Mouse (Mus musculus): ENCODE data around the gene 2410131K14Rik. TPM values are rescaled to one million over a fixed set of nuclear protein-coding genes. Genes with fewer than 3 reads are reported as not detected.

The 2410131K14Rik gene
- polyA plus RNA-seq, 1 experiment from 2014 or later: 7.2 TPM

DNA sequence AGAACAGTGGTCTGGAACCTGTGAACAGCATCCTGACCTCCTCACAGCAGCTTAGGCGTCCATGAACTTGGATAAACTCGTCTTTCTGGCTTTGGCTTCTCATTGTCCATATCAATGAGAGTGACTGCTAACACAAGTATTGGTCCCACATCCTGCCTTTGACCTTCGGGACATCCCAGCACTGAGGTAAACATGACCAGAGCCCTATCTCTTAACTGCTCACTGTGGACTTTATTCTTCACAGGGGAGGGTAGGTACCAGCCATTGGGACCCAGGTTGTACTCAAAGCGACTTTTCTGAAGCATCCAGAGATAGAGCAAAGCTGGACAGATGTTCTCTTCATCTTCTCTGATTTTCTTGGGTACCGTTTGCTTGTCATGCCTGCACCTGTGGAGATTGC, 20.3 kb downstream of the 2410131K14Rik start:
- Histone ChIP-seq H3K27ac (no peak overlapping the region), H3K9ac (no peak overlapping the region), H3K9me3 (no peaks in the 10 kb centered on the region), H3K27me3 (replicated peaks) (no peaks in the 10 kb centered on the region), H3K36me3 (peaks cover 12% of the 10 kb centered on the region), H3K4me2 (replicated peaks) (no peak overlapping the region), H3K4me1 (replicated peaks) (peaks cover 4% of the 10 kb centered on the region; the same call in 1 of the 2 replicates), H3K4me3 (replicated peaks) (no peak overlapping the region)
- no peak for ATAC-seq
- WGBS: 79% methylated on average over 5 of the region's 5 CpGs

DNA sequence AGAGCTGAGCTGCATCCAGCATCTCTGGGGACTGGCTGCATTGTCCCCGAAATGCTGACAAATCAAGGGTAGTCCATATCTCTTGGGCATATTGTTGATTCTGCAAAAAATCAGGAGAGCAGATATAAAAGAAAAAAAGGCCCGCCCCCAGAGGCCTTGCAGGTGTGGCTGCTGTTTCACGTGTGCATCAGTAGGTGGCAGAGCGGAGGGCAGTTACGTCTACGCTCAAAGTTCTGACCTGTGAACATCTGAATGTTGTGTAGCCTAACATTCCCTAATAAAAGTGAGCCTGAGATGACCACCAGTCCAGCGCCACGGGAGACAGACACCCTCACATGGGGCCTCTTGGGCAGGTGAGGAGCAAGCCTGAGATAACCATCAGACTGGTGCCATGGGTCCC, 21.3 kb downstream of the 2410131K14Rik start:
- ATAC-seq: no peak
- Histone ChIP-seq H3K9ac (no peak overlapping the region), H3K9me3 (no peaks in the 10 kb centered on the region), H3K4me3 (replicated peaks) (no peak overlapping the region), H3K4me1 (replicated peaks) (peaks cover 4% of the 10 kb centered on the region; the same call in 1 of the 2 replicates), H3K27ac (no peak overlapping the region), H3K36me3 (peaks cover 5% of the 10 kb centered on the region), H3K27me3 (replicated peaks) (no peaks in the 10 kb centered on the region), H3K4me2 (replicated peaks) (no peak overlapping the region)
- WGBS: 39% methylated on average over 8 of the region's 8 CpGs

DNA sequence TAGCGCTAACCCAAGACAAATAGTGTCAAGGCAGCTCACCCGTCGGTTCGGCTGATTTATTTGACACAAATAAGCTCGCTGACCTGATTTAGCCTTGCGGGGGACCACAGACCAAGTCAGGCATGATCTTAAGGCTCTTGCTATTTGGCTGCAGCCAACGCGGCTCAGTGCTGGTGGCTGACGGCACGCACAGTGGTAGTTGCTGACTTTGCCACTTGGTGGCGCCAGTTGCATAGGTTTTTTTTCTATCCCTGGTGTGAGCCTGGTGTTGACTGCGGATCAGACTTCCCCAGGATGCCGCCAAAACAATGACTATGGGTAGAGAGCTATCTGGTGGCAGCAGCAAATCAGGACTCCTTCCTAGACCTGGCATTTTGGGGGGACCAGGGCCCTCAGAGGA, 24.0 kb downstream of the 2410131K14Rik start:
- H3K36me3 ChIP-seq: no peaks in the 10 kb centered on the region
- peak; percentile 84 for ATAC-seq
- H3K4me2 ChIP-seq (replicated peaks): peak overlapping the region; percentile 47
- H3K4me3 ChIP-seq (replicated peaks): no peak overlapping the region
- no peak overlapping the region for H3K27ac ChIP-seq
- under 1% methylated on average over 13 of the region's 13 CpGs for WGBS
- H3K9ac ChIP-seq: no peak overlapping the region; the same call in 1 of the 2 replicates
- H3K27me3 ChIP-seq (replicated peaks): no peaks in the 10 kb centered on the region
- H3K9me3 ChIP-seq: no peaks in the 10 kb centered on the region
- H3K4me1 ChIP-seq (replicated peaks): peaks cover 6% of the 10 kb centered on the region; the same call in 1 of the 2 replicates

DNA sequence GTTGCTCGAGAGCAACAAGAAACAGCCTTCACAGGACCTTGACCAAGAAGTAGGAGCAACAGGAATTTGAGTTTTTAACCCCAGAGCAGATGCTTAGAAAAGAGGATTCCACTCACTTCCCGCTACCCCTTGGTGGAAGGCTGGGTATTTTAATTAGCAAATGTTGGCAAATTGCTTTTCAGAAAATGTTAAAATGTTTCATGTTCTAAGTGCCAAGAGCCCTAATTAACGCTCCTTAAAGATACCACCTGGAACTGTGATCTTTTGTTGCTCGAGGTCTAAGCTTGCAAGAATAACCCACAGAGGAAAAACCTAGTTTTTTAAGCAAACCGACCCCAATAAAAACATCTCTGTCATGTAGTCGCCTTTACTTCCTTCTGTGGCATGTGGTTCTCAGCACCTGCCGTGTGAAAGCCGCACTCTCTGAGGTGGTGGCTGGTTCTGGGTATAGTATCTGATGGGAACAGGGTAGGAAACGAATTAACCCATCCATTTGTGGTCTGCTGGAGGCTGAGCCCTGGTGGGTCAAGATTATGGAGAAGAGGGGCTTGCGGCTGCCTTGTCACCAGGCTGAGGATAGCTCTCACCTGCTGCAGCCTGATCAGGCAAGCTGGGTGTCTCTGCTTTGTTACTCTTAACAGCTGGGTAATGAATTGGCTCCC, 26.6 kb downstream of the 2410131K14Rik start:
- Histone ChIP-seq H3K27ac (no peak overlapping the region), H3K9me3 (no peaks in the 10 kb centered on the region), H3K9ac (no peak overlapping the region), H3K27me3 (replicated peaks) (no peaks in the 10 kb centered on the region), H3K36me3 (no peaks in the 10 kb centered on the region), H3K4me2 (replicated peaks) (no peak overlapping the region), H3K4me3 (replicated peaks) (no peak overlapping the region), H3K4me1 (replicated peaks) (peaks cover 6% of the 10 kb centered on the region; the same call in 1 of the 2 replicates)
- WGBS: 64% methylated on average over 10 of the region's 10 CpGs
- no peak for ATAC-seq

DNA sequence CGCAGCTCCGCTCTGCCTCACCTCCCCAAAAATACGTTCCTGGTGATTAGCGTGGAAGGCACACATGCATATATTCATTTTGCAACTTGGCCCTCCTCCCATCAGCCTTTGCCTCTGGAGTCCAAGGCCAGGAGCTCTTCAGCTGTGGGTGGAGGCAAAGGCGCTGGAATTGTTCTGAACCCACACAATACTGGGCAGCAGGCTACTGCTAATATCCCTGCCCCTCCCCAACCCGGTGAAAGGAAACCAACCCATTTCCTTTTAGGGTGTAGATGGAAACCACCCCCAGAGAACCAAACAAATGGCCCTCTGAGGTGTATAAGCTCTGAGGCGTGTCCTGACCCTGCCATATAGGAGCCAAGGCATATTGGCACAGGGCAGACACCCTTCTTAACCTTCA, 28.4 kb downstream of the 2410131K14Rik start:
- Histone ChIP-seq H3K4me3 (replicated peaks) (no peak overlapping the region), H3K27ac (no peak overlapping the region), H3K36me3 (no peaks in the 10 kb centered on the region), H3K4me2 (replicated peaks) (no peak overlapping the region), H3K9me3 (no peaks in the 10 kb centered on the region), H3K9ac (no peak overlapping the region), H3K4me1 (replicated peaks) (peaks cover 6% of the 10 kb centered on the region; the same call in 1 of the 2 replicates), H3K27me3 (replicated peaks) (no peaks in the 10 kb centered on the region)
- no peak for ATAC-seq
- WGBS: 82% methylated on average over 7 of the region's 7 CpGs

DNA sequence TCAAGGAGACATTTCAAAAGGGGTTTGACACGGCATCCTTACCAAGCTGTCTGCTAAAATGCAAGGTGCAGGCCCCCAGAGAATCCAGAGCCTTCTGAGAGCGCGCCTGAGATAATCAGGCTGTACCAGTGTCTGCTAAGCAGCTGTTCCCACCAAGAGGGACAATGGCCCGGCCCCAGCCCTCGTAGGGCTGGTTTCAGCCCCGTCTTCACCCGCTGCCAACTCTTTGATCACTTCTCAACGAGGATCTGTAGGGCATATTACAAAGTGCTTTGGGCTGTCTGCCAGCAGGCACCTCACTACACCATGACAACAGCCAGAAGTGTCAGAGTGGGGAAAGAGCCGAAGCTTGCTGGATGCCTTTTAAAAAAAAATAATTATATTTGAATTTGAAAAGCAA, 29.5 kb downstream of the 2410131K14Rik start:
- Histone ChIP-seq H3K4me1 (replicated peaks) (peaks cover 2% of the 10 kb centered on the region; the same call in 1 of the 2 replicates), H3K4me2 (replicated peaks) (no peak overlapping the region), H3K4me3 (replicated peaks) (no peak overlapping the region), H3K27me3 (replicated peaks) (no peaks in the 10 kb centered on the region), H3K9ac (no peak overlapping the region), H3K36me3 (no peaks in the 10 kb centered on the region), H3K27ac (no peak overlapping the region), H3K9me3 (no peaks in the 10 kb centered on the region)
- WGBS: 34% methylated on average over 9 of the region's 9 CpGs
- no peak for ATAC-seq

DNA sequence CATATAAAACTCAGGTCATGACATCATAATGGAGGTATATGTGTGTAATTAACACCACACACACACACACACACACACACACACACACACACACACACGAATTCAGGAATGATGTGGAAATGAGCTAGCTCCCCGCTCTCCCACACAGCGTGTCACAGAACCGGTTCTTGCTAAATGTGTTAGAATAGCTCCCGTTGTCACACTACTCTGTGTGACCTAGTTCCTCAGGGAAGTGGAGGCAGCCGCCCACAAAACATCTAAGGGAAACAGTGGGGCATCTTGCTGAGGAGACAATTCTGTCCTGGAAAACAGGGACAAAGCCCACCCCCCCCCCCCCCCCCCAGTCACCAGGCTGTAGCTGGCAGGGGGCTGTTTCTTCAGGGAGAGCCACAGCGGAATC, 31.3 kb downstream of the 2410131K14Rik start:
- WGBS: 66% methylated on average over 7 of the region's 7 CpGs
- no peak overlapping the region for H3K4me2 ChIP-seq (replicated peaks)
- no peak overlapping the region for H3K4me3 ChIP-seq (replicated peaks)
- H3K27me3 ChIP-seq (replicated peaks): no peaks in the 10 kb centered on the region
- ATAC-seq: no peak
- H3K9me3 ChIP-seq: no peaks in the 10 kb centered on the region
- no peak overlapping the region for H3K27ac ChIP-seq
- H3K36me3 ChIP-seq: no peaks in the 10 kb centered on the region
- no peak overlapping the region for H3K9ac ChIP-seq
- 0 out of 2 replicates have a peak, but pooled peaks cover 2% of the 10 kb centered on the region for H3K4me1 ChIP-seq (replicated peaks)

DNA sequence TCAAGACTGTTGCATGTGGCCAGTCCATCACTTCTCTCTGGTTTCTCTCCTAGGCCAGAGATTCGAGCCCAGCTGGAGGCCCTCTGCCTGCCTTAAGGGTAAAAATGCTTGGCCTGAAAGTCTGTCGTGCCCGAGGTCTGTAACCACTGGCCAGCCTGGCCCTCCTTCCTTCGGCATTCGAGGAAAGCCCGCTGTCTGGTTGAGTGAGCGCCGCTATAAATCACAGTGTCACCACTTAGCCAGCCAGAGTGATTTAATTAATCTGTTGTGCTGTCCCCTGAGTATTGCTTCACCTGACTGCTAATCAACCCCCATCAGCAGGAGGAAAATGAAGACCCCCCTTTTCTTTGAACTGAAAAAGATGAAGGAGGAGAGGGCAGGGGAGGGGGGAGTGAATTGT, 31.7 kb downstream of the 2410131K14Rik start:
- ATAC-seq: no peak
- Histone ChIP-seq H3K9me3 (no peaks in the 10 kb centered on the region), H3K4me2 (replicated peaks) (no peak overlapping the region), H3K27ac (no peak overlapping the region), H3K9ac (no peak overlapping the region), H3K4me1 (replicated peaks) (0 out of 2 replicates have a peak, but pooled peaks cover 2% of the 10 kb centered on the region), H3K27me3 (replicated peaks) (no peaks in the 10 kb centered on the region), H3K4me3 (replicated peaks) (no peak overlapping the region), H3K36me3 (no peaks in the 10 kb centered on the region)
- WGBS: 37% methylated on average over 8 of the region's 8 CpGs

DNA sequence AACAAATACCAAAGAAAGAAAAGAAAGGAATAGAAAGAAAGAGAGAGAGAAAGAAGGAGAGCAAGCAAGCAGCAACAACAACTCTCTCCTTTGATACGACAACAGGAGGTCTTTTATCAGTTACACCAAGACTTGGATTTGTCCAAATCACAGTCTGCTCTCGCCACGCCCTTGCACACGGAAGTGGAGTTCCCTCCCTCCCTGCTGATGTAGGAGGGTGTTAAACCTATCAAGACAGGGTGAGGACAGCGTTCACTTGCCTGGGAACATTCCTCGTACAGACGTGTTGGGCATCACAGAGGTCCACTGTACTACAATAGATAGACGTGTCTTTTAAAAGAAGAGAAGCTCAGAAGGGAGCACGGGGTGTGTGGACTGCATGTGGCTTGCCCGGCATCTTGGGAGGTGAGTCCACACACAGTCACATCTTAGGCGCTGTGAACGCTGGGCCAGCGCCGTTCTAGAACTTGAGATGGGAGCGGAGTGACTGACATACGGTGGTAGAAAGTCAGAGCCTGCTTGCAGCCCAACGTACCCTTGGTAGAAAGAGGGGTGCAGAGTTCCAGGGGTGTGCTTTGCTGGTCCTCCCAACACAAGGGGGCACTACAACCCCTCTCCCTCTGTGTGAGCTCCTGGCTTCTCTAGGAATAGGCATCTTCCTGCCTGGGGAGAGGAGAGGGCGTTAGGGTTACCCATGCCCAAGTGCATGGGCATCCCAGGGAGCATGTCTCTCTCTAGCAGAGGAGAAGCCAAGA, 32.9 kb downstream of the 2410131K14Rik start:
- ATAC-seq: no peak
- Histone ChIP-seq H3K9me3 (no peaks in the 10 kb centered on the region), H3K27ac (no peak overlapping the region), H3K27me3 (replicated peaks) (no peaks in the 10 kb centered on the region), H3K4me1 (replicated peaks) (0 out of 2 replicates have a peak, but pooled peaks cover under 1% of the 10 kb centered on the region), H3K4me3 (replicated peaks) (no peak overlapping the region), H3K4me2 (replicated peaks) (no peak overlapping the region), H3K9ac (no peak overlapping the region), H3K36me3 (no peaks in the 10 kb centered on the region)
- 83% methylated on average over 18 of the region's 18 CpGs for WGBS

DNA sequence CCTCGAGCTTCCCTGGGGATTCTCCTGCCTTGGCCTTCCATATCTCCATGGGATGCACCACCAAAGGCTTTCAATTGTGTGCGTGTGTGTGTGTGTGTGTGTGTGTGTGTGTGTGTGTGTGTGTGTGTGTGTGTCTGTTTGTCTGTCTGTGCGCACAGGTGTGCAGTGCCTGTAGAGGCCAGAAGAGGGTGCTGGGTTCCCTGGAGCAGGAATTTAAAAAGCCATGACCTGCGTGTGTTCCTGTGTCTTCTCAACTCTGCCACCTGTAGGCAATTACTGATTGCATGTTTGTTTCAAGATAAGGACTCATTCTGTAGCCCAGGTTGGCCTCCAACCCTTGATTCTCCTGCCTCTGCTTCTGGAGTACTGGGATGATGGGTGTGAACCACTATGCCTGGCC, 46.4 kb downstream of the 2410131K14Rik start:
- no peak overlapping the region for H3K4me2 ChIP-seq (replicated peaks)
- H3K4me3 ChIP-seq (replicated peaks): no peak overlapping the region
- H3K9me3 ChIP-seq: no peaks in the 10 kb centered on the region
- H3K27me3 ChIP-seq (replicated peaks): no peaks in the 10 kb centered on the region
- no peaks in the 10 kb centered on the region for H3K36me3 ChIP-seq
- no peak for ATAC-seq
- peaks cover 19% of the 10 kb centered on the region; the same call in 1 of the 2 replicates for H3K4me1 ChIP-seq (replicated peaks)
- no peak overlapping the region for H3K9ac ChIP-seq
- no peak overlapping the region for H3K27ac ChIP-seq
- WGBS: 87% methylated on average over 4 of the region's 4 CpGs

DNA sequence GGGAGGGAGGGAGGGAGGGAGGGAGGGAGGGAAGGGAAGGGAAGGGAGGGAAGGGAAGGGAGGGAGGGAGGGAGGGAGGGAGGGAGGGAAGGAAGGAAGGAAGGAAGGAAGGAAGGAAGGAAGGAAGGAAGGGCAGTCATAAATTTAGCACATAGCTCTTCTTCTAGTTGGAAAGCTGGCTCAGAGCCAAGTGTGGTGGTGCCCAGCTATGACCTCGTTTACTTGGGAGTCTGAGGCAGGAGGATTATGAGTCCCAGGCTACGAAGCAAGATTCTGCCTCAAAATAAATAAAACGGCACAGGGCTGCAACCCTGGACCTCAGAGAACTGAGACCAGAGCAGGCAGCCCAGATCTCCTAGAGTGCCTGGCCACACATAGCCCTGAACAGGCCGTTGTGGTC, 47.4 kb downstream of the 2410131K14Rik start:
- Histone ChIP-seq H3K27ac (no peak overlapping the region), H3K36me3 (no peaks in the 10 kb centered on the region), H3K4me2 (replicated peaks) (no peak overlapping the region), H3K4me3 (replicated peaks) (no peak overlapping the region), H3K9me3 (no peaks in the 10 kb centered on the region), H3K4me1 (replicated peaks) (peaks cover 22% of the 10 kb centered on the region), H3K27me3 (replicated peaks) (no peaks in the 10 kb centered on the region), H3K9ac (no peak overlapping the region)
- WGBS: 33% methylated on average over 4 of the region's 4 CpGs
- ATAC-seq: no peak

DNA sequence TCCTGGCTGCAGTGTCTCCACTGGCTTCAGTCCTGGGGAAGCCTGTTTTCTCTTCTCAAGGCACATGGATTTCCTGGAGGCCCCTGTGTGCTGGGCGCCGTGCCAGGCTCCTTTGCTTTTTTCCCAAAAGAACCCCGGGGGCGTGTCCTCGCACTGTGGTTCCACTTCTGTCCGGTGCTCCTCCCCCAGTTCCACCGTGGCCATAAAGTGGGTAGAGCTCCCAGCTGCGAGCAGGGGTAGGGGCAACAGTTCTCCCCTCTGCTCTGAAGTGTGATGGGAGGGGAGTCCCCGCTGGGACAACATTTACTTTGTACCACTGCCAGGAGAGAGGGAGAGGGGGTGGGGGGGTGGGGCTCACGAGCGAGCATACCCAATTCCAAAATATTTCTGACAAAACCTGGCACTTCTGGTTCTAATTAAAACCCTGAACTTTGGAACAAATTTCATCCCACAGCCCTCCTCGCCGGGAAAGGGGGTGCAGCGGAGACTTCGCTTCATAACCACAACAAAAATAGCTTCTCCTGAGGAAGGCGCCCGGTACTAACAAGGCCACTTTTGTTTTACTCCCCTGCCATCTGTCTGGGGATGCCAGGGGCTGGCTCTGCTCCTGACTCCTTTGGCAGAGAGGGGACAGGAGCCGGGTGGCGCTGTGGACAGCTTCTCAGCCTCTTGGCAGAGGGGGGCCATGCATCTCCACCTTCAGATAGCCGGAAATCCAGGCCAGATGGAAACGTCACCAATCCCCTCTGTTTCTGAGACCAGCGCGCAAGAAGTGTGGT, 49.2 kb downstream of the 2410131K14Rik start:
- ATAC-seq: peak; percentile 90
- H3K9ac ChIP-seq: no peak overlapping the region
- no peaks in the 10 kb centered on the region for H3K9me3 ChIP-seq
- peak overlapping the region; percentile 49 for H3K4me2 ChIP-seq (replicated peaks)
- 0 out of 2 replicates have a peak overlapping the region, but pooled peaks have one; percentile 17 for H3K4me3 ChIP-seq (replicated peaks)
- H3K27me3 ChIP-seq (replicated peaks): no peaks in the 10 kb centered on the region
- H3K27ac ChIP-seq: peak overlapping the region; percentile 77
- 23% methylated on average over 23 of the region's 23 CpGs for WGBS
- H3K4me1 ChIP-seq (replicated peaks): peaks cover 26% of the 10 kb centered on the region
- no peaks in the 10 kb centered on the region for H3K36me3 ChIP-seq
